Mouse (Mus musculus) lung, postnatal 0 days (tissue): ENCODE measurements at regions not wholly inside any gene's neighbourhood (a gene's known extent, or its start where the extent isn't known, plus 50 kb on each side); places are given as distances from the start of the nearest gene placed in this dataset.

Experiments used
- ATAC-seq: fragments of 200-750 bp; cut with Nextera tagmentation; 2 replicates; pipeline ENCODE4 v1.8.0; 2017; ENCODE audit warnings: moderate library complexity
- DNase-seq: peaks from one replicate; pipeline ENCODE4 v3.0.0-alpha.2; 2016; ENCODE audit warnings: low spot score
- H3K27ac ChIP-seq: fragments of 300-500 bp; sonication (generic); 2 replicates; pipeline ENCODE4 v1.5.1; 2014; ENCODE audit warnings: antibody characterized with exemption, mild to moderate bottlenecking, low read length, mixed read lengths
- H3K27me3 ChIP-seq: fragments of 300-500 bp; sonication (generic); replicated peaks from 2 replicates; pipeline ENCODE4 v1.6.1; 2014; ENCODE audit warnings: low read length, mixed read lengths; ENCODE audit not compliant: insufficient read depth
- H3K36me3 ChIP-seq: fragments of 300-500 bp; sonication (generic); 2 replicates; pipeline ENCODE4 v1.6.1; 2014; ENCODE audit warnings: low read length, mixed read lengths; ENCODE audit not compliant: insufficient read depth
- H3K4me1 ChIP-seq: fragments of 300-500 bp; sonication (generic); 2 replicates; pipeline ENCODE4 v1.6.1; 2014; ENCODE audit warnings: antibody characterized with exemption, low read depth, low read length, mixed read lengths; ENCODE audit not compliant: insufficient read depth
- H3K4me2 ChIP-seq: fragments of 300-500 bp; sonication (generic); replicated peaks from 2 replicates; pipeline ENCODE4 v1.6.1; 2014; ENCODE audit warnings: low read depth, mild to moderate bottlenecking, low read length, moderate library complexity, mixed read lengths
- H3K4me3 ChIP-seq: fragments of 300-500 bp; sonication (generic); 2 replicates; pipeline ENCODE4 v1.5.1; 2014; ENCODE audit warnings: low read depth, low read length
- H3K9ac ChIP-seq: fragments of 300-500 bp; sonication (generic); replicated peaks from 2 replicates; pipeline ENCODE4 v1.6.1; 2014; ENCODE audit warnings: low read depth, mild to moderate bottlenecking
- H3K9me3 ChIP-seq: fragments of 300-500 bp; sonication (generic); 2 replicates; pipeline ENCODE4 v1.6.1; 2016; ENCODE audit warnings: low read length, mixed read lengths
- CTCF ChIP-seq: IDR thresholded peaks from 2 replicates; pipeline ENCODE4 v1.5.1; 2016; ENCODE audit warnings: antibody characterized with exemption, mild to moderate bottlenecking
- EP300 ChIP-seq: IDR thresholded peaks from 2 replicates; pipeline ENCODE4 v1.6.1; 2016; ENCODE audit warnings: antibody characterized with exemption, mild to moderate bottlenecking, control low read depth
- WGBS: fragments of 180-500 bp; shearing (Covaris S2); extraction: QIAGEN DNeasy Blood & Tissue Kit; methylation state at CpG from one replicate; pipeline ENCODE4 v1.1.7; 2014; 5-methylcytosine and 5-hydroxymethylcytosine counted together

- 72% methylated on average over 11 of the region's 11 CpGs for WGBS
- no peak overlapping the region for H3K9ac ChIP-seq
- H3K4me2 ChIP-seq: no peak overlapping the region
- H3K4me1 ChIP-seq: no peaks in the 10 kb centered on the region
- ATAC-seq (no peak), DNase-seq (no peak)
- H3K27ac ChIP-seq: no peak overlapping the region
- no peaks in the 10 kb centered on the region for H3K27me3 ChIP-seq
- TF ChIP-seq CTCF: no peak
- H3K9me3 ChIP-seq: no peaks in the 10 kb centered on the region
- H3K36me3 ChIP-seq: no peaks in the 10 kb centered on the region
- H3K4me3 ChIP-seq: no peak overlapping the region
These were observed 117.4 kb upstream of the Sem1 start for GRCm38 (mm10) chr6:6695742-6696430.

DNA sequence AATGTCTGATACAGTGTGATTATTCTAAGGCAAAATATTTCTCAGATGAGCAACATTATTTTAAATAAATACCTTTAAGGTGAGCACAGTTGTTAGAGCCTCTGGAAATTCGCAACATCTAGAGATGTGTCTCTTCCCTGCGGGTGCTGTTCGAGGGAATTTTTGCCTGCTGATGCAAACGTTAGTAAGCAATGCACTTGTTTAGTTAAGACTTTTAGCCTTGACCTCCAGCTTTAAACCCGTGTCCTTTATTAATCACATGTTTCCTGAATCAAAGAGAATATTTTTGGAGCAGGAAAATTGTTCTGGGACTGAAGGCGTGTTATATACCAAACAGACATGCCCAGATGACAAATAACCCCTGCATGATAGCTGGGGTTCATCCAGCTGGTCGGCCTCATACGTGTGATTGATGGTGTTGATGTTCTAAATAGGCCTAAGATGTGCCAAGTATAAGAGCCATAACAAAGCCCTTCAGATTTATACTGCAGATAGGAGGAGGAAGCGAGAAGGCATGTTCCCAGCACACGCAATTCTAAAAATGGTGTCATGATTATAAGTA, 119.0 kb upstream of the Sem1 start:
- no peaks in the 10 kb centered on the region for H3K36me3 ChIP-seq
- ATAC-seq: peak; percentile 73
- 34% methylated on average over 10 of the region's 10 CpGs for WGBS
- H3K27me3 ChIP-seq: no peaks in the 10 kb centered on the region
- no peak overlapping the region for H3K4me3 ChIP-seq
- TF ChIP-seq EP300 (peak; percentile 50; the same call in 1 of the 2 replicates), CTCF (no peak)
- no peaks in the 10 kb centered on the region for H3K9me3 ChIP-seq
- no peak overlapping the region for H3K9ac ChIP-seq
- H3K4me2 ChIP-seq: no peak overlapping the region
- no peaks in the 10 kb centered on the region for H3K4me1 ChIP-seq
- DNase-seq: peak; percentile 27
- H3K27ac ChIP-seq: no peak overlapping the region

DNA sequence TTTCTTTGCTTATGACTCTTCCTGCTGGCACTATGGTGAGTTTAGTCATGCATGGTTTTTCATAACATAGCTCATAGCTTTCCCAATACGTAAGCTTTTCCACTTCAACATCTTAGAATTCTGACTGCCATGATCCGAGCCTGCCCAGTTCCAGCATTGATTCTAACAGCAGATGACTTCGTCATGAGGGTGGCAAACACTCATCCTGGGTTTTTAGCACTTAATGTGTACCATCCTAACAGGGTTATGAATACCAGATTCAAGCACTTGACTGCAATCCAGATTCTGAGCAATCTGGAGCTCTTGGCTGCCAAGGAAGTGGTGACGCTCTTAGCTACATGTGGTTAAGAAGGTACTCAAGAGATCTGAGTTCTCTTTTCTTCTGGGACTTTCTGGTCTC, 128.3 kb upstream of the Sem1 start:
- Histone ChIP-seq H3K9me3 (no peaks in the 10 kb centered on the region), H3K4me3 (no peak overlapping the region), H3K27me3 (no peaks in the 10 kb centered on the region), H3K4me2 (no peak overlapping the region), H3K36me3 (no peaks in the 10 kb centered on the region), H3K4me1 (no peaks in the 10 kb centered on the region; the same call in 1 of the 2 replicates), H3K9ac (no peak overlapping the region), H3K27ac (no peak overlapping the region)
- TF ChIP-seq EP300: no peak
- 63% methylated on average over 4 of the region's 4 CpGs for WGBS
- DNase-seq: no peak
- ATAC-seq: no peak

- Histone ChIP-seq H3K4me2 (no peak overlapping the region), H3K4me3 (no peak overlapping the region), H3K9me3 (no peaks in the 10 kb centered on the region), H3K27me3 (no peaks in the 10 kb centered on the region), H3K4me1 (no peaks in the 10 kb centered on the region; the same call in 1 of the 2 replicates), H3K27ac (no peak overlapping the region), H3K36me3 (no peaks in the 10 kb centered on the region), H3K9ac (no peak overlapping the region)
- TF ChIP-seq CTCF: no peak
- TF ChIP-seq EP300: no peak
- no peak for DNase-seq
- 72% methylated on average over 3 of the region's 3 CpGs for WGBS
- ATAC-seq: no peak
These were observed 130.6 kb upstream of the Sem1 start for GRCm38 (mm10) chr6:6709057-6709456.

DNA sequence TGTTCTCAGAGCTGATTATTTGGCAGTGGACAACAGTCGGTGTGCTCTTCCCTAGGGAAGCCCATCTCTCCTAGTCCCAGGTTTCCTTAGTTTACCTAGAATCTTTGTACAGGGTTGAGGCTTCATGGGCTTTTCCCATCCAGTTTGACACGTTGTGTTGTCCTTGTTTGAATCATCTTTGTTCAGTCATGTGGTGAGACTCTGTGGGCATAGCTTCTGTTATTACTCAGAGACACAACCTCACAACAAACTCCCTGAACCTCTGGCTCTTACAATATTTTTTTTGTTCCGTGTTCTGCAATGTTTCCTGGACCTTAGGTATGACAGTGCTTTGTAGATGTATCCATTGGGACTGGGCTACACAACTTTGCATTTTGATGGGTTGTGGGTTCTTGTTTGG, 132.9 kb upstream of the Dlx6 start:
- 88% methylated on average over 3 of the region's 3 CpGs for WGBS
- no peaks in the 10 kb centered on the region for H3K27me3 ChIP-seq
- no peaks in the 10 kb centered on the region for H3K4me1 ChIP-seq
- no peak for DNase-seq
- H3K27ac ChIP-seq: no peak overlapping the region
- no peaks in the 10 kb centered on the region for H3K36me3 ChIP-seq
- no peak overlapping the region for H3K4me2 ChIP-seq
- no peak overlapping the region for H3K4me3 ChIP-seq
- TF ChIP-seq EP300 (no peak), CTCF (no peak)
- H3K9ac ChIP-seq: no peak overlapping the region
- ATAC-seq: no peak
- no peaks in the 10 kb centered on the region for H3K9me3 ChIP-seq

DNA sequence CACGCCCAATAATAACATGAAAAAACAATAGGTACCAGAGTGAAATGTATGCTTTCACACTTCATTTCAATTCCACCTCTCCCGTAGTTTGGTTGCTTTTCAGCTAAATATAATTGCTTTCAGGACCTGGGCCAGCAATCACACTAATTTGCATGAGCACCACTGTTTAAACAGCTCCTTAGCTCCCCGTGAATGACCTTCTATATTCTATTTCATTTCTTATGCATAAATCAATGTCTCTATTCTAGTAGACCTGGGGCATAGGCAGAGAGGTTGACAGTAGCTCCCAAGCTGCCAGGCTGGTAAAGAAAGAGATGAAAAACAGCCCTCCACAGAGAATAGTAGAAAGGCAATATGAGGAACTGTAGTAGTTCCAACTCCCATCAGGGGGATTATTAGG, 117.7 kb upstream of the Dlx6 start:
- DNase-seq (no peak), ATAC-seq (no peak)
- Histone ChIP-seq H3K27me3 (no peaks in the 10 kb centered on the region), H3K9ac (no peak overlapping the region), H3K9me3 (no peaks in the 10 kb centered on the region), H3K36me3 (no peaks in the 10 kb centered on the region), H3K4me1 (no peaks in the 10 kb centered on the region), H3K4me3 (no peak overlapping the region), H3K4me2 (no peak overlapping the region), H3K27ac (no peak overlapping the region)
- TF ChIP-seq EP300 (no peak), CTCF (no peak)
- WGBS: 48% methylated on average over 3 of the region's 3 CpGs
